Mouse (Mus musculus) monocyte, adult 59 days (primary cell): ENCODE measurements around the gene Gm20854. TPM values are rescaled to one million over a fixed set of nuclear protein-coding genes. Genes with fewer than 3 reads are reported as not detected.

ENCODE experiments used
- total RNA-seq, 2 experiments: library from RNA; stranded (reverse); gene quantifications; one replicate each; pipeline ENCODE4 v1.2.4; 2023

Gm20854 gene
- not detected for total RNA-seq

GRCm38 (mm10) chrY:85530808-85531207, at the start of gene Gm20854:
Gm20854 (minus strand) TSS chrY:85530908.

